Mouse (Mus musculus) testis, adult 2 months (tissue): Measurements from ENCODE around the gene Hmcn1.

ENCODE experiments used
- CTCF ChIP-seq: fragments of 200-500 bp; IDR thresholded peaks from 2 replicates; pipeline ENCODE4 v1.5.1; 2012; ENCODE audit warnings: low read depth, mild to moderate bottlenecking, inconsistent platforms, low read length, moderate library complexity; ENCODE audit not compliant: control insufficient read depth, insufficient read depth, insufficient replicate concordance
- POLR2A ChIP-seq: fragments of 200-500 bp; IDR thresholded peaks from 2 replicates; pipeline ENCODE4 v1.6.1; 2012; ENCODE audit warnings: low read depth, mild to moderate bottlenecking, inconsistent platforms, low read length, moderate library complexity; ENCODE audit not compliant: control insufficient read depth

DNA sequence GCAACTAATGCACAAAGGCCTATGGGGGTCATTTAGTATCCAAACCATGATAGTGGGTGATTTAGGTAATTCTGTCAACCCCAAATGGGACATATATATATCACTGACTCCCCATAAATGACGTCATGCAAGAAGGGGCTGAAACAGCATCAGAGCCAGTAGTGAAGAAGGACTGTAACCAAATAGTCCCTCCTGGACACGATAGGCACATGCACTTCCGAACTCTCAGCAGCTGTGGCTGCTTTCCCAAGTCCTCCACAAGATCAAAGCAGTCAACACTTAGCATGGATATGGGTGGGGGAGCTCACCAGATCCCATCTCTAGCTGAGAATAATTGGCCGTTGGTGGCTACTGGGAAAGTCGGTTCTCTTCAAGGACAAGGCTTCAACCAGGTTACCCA lies 42.2 kb downstream of the Hmcn1 start:
- TF ChIP-seq CTCF (no peak), POLR2A (no peak)
